Mouse (Mus musculus) urinary bladder, postnatal 10 days (tissue): ENCODE data around the gene Tnfrsf18.

Experiments
- DNase-seq: peaks from one replicate; pipeline ENCODE4 v3.0.0; 2022; ENCODE audit warnings: low spot score

Gene Tnfrsf18

GRCm38 (mm10) chr4:156077499-156078301 lies 51.7 kb downstream of the Tnfrsf18 start:
- DNase-seq: peak; percentile 28
